Mouse (Mus musculus) intestine, embryonic 14.5 days (tissue): Measurements from ENCODE around the gene Ak7. TPM values are rescaled to one million over a fixed set of nuclear protein-coding genes. Genes with fewer than 3 reads are reported as not detected.

Experiments used
- ATAC-seq: fragments of 200-750 bp; cut with Nextera tagmentation; replicated peaks from 2 replicates; pipeline ENCODE4 v1.8.0; 2017; ENCODE audit warnings: low read depth, moderate number of reproducible peaks, moderate TSS enrichment, moderate library complexity; ENCODE audit not compliant: low FRiP score, low TSS enrichment
- DNase-seq: peaks from one replicate; pipeline ENCODE4 v3.0.0-alpha.2; 2018; ENCODE audit warnings: low spot score
- H3K27ac ChIP-seq: fragments of 300-500 bp; sonication (generic); 2 replicates; pipeline ENCODE4 v1.5.1; 2014; ENCODE audit warnings: low read depth, mild to moderate bottlenecking, control low read depth
- H3K27me3 ChIP-seq: fragments of 300-500 bp; sonication (generic); replicated peaks from 2 replicates; pipeline ENCODE4 v1.6.1; 2014; ENCODE audit warnings: low read length, control low read depth; ENCODE audit not compliant: control insufficient read depth, insufficient read depth
- H3K36me3 ChIP-seq: fragments of 300-500 bp; sonication (generic); 2 replicates; pipeline ENCODE4 v1.6.1; 2014; ENCODE audit warnings: low read length, control low read depth; ENCODE audit not compliant: control insufficient read depth, insufficient read depth
- H3K4me1 ChIP-seq: fragments of 300-500 bp; sonication (generic); replicated peaks from 2 replicates; pipeline ENCODE4 v1.6.1; 2014; ENCODE audit warnings: low read length, control low read depth, mixed read lengths; ENCODE audit not compliant: control insufficient read depth, insufficient read depth
- H3K4me2 ChIP-seq: fragments of 300-500 bp; sonication (generic); 2 replicates; pipeline ENCODE4 v1.6.1; 2014; ENCODE audit warnings: low read length
- H3K4me3 ChIP-seq: fragments of 300-500 bp; sonication (generic); 2 replicates; pipeline ENCODE4 v1.5.1; 2014; ENCODE audit warnings: low read depth, low read length, control low read depth, mixed read lengths
- H3K9ac ChIP-seq: fragments of 300-500 bp; sonication (generic); 2 replicates; pipeline ENCODE4 v1.6.1; 2014; ENCODE audit warnings: mild to moderate bottlenecking, low read length
- H3K9me3 ChIP-seq: fragments of 300-500 bp; sonication (generic); 2 replicates; pipeline ENCODE4 v1.6.1; 2016; ENCODE audit warnings: low read length, control low read depth; ENCODE audit not compliant: control insufficient read depth
- WGBS: fragments of 180-500 bp; shearing (Covaris S2); extraction: QIAGEN DNeasy Blood & Tissue Kit; methylation state at CpG from one replicate; pipeline ENCODE4 v1.1.7; 2014; 5-methylcytosine and 5-hydroxymethylcytosine counted together
- polyA plus RNA-seq: library from polyadenylated mRNA; unstranded; fragments of >200 nt; fragmentation: Nextera tagmentation; extraction: Ambion mirVana; gene quantifications from 2 replicates; pipeline ENCODE4 v1.2.1, GENCODE M21; 2014

Ak7 gene
- polyA plus RNA-seq, 1 experiment from 2014 or later = 0.37 TPM

DNA sequence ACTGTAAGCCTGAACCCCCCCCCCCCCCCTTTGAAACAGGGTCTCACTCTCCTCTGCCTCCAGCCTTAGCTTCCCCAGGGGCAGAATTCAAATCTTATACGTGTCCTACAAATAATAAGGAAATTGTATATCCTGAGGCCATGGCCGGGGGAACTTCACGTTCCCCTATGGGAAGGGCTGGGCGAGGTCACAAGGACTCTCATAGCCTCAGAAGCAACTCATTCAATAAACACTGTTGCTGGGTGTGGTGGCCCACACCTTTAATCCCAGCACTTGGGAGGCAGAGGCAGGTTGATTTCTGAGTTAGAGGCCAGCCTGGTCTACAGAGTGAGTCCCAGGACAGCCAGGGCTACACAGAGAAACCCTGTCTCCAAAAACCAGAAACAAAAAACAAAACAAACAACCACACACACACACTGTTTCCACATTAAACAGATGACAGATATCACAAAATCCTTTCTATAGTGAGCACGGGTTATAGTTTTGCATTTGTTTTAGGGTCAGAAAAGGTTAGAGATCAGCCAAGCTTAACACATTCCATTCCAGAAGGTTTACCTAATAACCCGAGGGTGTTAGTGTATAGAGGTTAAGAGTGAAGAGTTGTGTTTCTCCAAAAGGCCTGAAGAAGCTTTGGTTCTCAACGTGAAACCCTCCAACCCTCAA lies 29.6 kb downstream of the Ak7 start:
- 70% methylated on average over 7 of the region's 7 CpGs for WGBS
- no peak overlapping the region for H3K27ac ChIP-seq
- no peak for DNase-seq

DNA sequence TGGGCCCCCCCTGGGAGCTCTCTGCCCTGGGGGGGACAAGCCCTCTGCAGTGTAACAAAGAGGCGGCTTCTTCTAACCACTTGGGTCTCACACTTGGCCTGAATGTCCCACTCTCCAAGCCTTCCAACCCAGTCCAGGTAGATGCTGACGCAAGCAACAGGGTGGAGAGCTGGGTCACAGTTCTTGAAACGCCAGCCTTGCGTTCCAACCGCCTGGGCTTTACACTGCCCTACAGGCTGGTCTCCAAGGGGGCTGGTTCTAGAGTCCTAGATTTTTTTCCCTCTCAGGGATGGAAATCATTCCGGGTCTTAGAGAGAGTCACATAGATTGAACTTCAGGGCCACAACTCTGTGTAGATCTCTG lies 30.1 kb downstream of the Ak7 start:
- Histone ChIP-seq H3K9ac (no peak overlapping the region), H3K27ac (no peak overlapping the region), H3K27me3 (no peaks in the 10 kb centered on the region), H3K4me3 (no peak overlapping the region), H3K9me3 (no peaks in the 10 kb centered on the region), H3K4me1 (no peaks in the 10 kb centered on the region), H3K36me3 (no peaks in the 10 kb centered on the region), H3K4me2 (no peak overlapping the region)
- WGBS = 82% methylated on average over 6 of the region's 6 CpGs
- DNase-seq = no peak
- ATAC-seq = no peak

More for the DNA sequence above, 29.6 kb downstream of the Ak7 start:
- Histone ChIP-seq H3K4me2 (no peak overlapping the region), H3K4me1 (no peaks in the 10 kb centered on the region), H3K9ac (no peak overlapping the region), H3K36me3 (no peaks in the 10 kb centered on the region), H3K9me3 (no peaks in the 10 kb centered on the region), H3K4me3 (no peak overlapping the region), H3K27me3 (no peaks in the 10 kb centered on the region)
- no peak for ATAC-seq

DNA sequence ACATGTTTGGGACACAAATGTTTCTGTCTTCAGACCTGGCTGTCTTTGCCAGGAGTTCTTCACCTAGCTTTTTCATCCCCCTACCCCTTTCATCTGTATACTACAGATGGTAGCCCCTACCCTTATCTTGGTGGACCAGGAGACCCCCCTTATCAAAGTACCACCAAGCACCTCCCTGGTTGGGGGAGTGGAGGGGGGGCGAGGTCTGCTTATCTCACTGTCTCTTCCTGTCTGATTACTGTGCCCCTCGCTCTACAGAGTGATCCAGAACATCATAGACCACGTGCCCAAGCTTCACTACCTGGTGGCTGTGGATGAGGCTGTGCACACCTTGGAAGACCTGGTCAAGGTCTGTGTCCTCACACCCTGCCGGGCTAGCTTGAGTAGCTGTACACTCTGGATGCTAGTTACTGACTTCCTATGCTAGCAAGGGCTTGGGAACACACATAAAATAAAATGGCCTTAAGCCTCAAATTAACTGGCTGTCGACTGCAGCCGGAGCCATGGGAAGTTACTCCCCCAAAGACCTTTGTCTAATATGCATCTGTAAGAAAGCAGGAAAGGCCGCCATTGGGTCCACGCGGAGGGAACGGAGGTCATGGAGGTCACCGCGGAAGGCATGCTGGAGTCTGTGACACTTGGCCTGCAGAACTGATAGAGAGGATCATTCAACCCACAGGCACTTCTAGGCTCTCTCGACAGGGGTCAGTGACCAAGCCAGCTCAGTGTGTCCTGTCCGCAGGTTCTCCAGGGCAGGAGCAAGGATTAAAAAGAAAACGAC lies 32.7 kb downstream of the Ak7 start:
- H3K27me3 ChIP-seq = no peaks in the 10 kb centered on the region
- no peaks in the 10 kb centered on the region for H3K4me1 ChIP-seq
- H3K9me3 ChIP-seq = no peaks in the 10 kb centered on the region
- no peak overlapping the region for H3K4me3 ChIP-seq
- H3K36me3 ChIP-seq = no peaks in the 10 kb centered on the region
- no peak overlapping the region for H3K4me2 ChIP-seq
- no peak overlapping the region for H3K9ac ChIP-seq
- ATAC-seq = no peak
- no peak for DNase-seq
- 80% methylated on average over 15 of the region's 15 CpGs for WGBS
- no peak overlapping the region for H3K27ac ChIP-seq

DNA sequence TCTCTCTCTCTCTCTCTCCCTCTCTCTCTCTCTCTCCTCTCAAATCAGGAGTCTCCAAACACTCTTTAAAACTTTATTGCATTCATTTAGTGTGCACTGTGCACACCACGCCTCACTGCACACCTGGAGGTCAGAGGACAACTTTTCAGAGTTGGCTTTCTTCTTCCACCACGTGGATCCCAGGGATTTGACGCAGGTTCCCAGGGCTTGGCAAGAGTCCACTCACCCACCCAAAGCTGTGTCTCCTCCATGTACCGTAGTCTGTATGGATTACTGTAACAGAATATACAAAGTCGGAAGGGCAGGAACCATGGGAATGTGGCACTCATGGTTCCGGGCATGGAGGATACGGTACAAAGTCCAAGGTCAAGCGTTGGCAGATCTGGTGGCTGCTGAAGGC lies 33.9 kb downstream of the Ak7 start:
- H3K36me3 ChIP-seq = no peaks in the 10 kb centered on the region
- H3K27ac ChIP-seq = no peak overlapping the region
- no peaks in the 10 kb centered on the region for H3K9me3 ChIP-seq
- ATAC-seq = no peak
- DNase-seq = no peak
- WGBS = 87% methylated on average over 8 of the region's 8 CpGs
- no peak overlapping the region for H3K4me2 ChIP-seq
- no peaks in the 10 kb centered on the region for H3K4me1 ChIP-seq
- H3K9ac ChIP-seq = no peak overlapping the region
- H3K27me3 ChIP-seq = no peaks in the 10 kb centered on the region
- H3K4me3 ChIP-seq = no peak overlapping the region

DNA sequence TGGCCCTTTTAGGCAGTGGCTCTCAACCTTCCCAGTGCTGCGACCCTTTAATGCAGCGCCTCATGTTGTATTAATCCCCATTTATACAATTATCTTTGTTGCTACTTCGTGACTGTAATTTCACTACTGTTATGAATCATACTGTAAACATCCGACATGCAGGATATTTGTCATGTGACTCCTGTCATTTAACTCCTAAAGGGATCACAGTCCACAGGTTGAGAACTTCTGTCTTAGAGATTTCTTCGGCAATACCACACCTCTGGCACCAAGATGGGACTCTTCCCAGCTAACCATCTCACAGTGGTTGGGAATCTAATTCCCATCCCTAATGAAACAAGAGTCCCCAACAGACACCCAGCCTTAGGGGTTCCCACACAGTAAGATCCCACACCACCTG lies 42.3 kb downstream of the Ak7 start:
- DNase-seq (no peak), ATAC-seq (no peak)
- H3K4me1 ChIP-seq = no peaks in the 10 kb centered on the region
- no peak overlapping the region for H3K4me3 ChIP-seq
- WGBS = 69% methylated on average over 5 of the region's 5 CpGs
- H3K9me3 ChIP-seq = no peaks in the 10 kb centered on the region
- H3K9ac ChIP-seq = no peak overlapping the region
- no peaks in the 10 kb centered on the region for H3K27me3 ChIP-seq
- no peaks in the 10 kb centered on the region for H3K36me3 ChIP-seq
- H3K27ac ChIP-seq = no peak overlapping the region
- H3K4me2 ChIP-seq = no peak overlapping the region

DNA sequence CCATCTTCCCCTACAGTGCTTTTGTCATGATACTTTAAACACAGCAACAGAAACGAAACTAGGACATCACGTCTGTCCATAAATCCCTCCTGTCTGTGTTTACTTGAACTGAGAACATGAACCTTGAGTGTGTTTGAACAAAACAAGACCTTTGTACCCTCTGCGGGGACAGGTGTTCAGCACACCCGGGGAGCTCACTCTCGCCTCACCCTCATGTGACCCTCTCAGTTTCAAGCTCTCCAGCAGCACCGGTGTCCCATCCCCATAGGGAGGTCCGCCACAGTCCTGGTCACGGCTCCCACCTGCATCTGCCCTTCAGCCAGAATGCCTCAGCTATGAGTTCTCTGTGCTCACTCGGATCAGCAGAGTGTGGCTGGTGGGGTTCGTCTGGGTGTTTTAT lies 48.0 kb downstream of the Ak7 start:
- Histone ChIP-seq H3K4me1 (no peaks in the 10 kb centered on the region), H3K27me3 (no peaks in the 10 kb centered on the region), H3K4me3 (no peak overlapping the region), H3K9me3 (no peaks in the 10 kb centered on the region), H3K4me2 (no peak overlapping the region), H3K36me3 (no peaks in the 10 kb centered on the region), H3K27ac (no peak overlapping the region), H3K9ac (no peak overlapping the region)
- DNase-seq (peak; percentile 58), ATAC-seq (0 out of 2 replicates have a peak, but pooled peaks have one; percentile 24)
- WGBS = 72% methylated on average over 10 of the region's 10 CpGs

DNA sequence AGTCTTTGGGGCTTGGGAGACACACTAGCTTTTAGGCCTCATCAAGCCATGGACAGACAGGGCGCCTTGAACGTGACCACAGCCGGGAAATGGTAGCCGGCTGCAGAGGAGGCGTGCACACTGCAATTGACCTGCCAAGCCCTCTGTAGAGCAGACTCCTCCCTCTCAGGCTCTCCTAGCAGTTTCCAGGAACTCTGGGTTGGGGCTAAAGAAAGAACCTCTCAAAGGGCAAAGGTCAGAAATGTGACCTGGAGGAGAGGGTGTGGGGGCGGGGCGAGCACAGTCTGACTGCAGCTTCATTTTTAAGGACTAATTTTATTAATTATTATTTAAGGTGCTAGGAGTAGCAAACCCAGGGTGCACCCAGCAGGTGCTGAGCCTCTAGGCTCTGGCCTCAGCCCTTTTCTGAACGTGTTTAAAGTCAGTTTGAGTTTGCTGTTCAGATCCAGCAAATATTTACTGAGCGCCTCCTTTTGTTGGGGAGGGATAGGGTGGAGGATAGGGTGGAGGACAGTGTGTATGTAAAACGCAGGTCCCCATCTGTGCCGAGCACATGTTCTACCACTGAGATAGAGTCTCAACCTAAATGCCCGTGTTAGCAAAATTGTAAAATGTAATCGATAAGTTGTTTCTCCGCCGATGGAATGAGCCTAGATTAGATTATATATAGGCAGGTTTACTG lies 52.2 kb downstream of the Ak7 start:
- peak; percentile 73 for ATAC-seq

DNA sequence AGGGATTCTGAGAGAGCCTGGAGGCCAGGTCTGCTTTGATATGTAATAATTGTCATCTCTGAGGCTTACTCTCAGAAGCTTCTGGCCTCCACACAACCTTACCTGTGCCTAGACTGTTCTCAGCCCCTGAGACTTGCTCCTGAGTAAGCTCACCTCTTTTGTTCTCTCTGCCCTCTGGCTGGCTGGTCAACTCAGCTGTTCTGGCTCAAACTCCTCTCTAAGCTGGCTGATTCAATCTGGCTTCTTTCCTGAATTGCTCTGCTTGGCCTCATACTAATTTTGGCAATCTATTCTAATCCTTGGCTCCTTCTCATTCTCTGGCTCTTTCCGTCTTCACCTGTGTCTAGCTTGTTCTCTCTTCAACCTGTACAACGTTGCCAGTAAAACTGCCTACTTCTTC lies 53.1 kb downstream of the Ak7 start:
- DNase-seq (no peak), ATAC-seq (no peak)
- Histone ChIP-seq H3K27ac (peak overlapping the region; percentile 22; the same call in 1 of the 2 replicates), H3K9ac (no peak overlapping the region), H3K36me3 (no peaks in the 10 kb centered on the region), H3K4me1 (no peaks in the 10 kb centered on the region), H3K27me3 (no peaks in the 10 kb centered on the region), H3K9me3 (no peaks in the 10 kb centered on the region), H3K4me3 (no peak overlapping the region), H3K4me2 (no peak overlapping the region)
- 82% methylated on average over 2 of the region's 2 CpGs for WGBS

More for the DNA sequence above, 52.2 kb downstream of the Ak7 start:
- Histone ChIP-seq H3K27ac (peak overlapping the region; percentile 54), H3K4me1 (no peaks in the 10 kb centered on the region), H3K9me3 (no peaks in the 10 kb centered on the region), H3K4me2 (no peak overlapping the region), H3K9ac (no peak overlapping the region), H3K36me3 (no peaks in the 10 kb centered on the region), H3K27me3 (no peaks in the 10 kb centered on the region), H3K4me3 (no peak overlapping the region)
- 28% methylated on average over 15 of the region's 15 CpGs for WGBS
- peak; percentile 60 for DNase-seq
